Mouse (Mus musculus): ENCODE data around the gene Ccdc38. TPM values are rescaled to one million over a fixed set of nuclear protein-coding genes. Genes with fewer than 3 reads are reported as not detected.
"Not testable (repeated sequence)": the region's sequence is repeated elsewhere in the genome, so short reads cannot be mapped to it uniquely, and the experiment has no call there.

The Ccdc38 gene
- polyA plus RNA-seq, 1 experiment from 2014 or later: 0.34 TPM

GRCm38 (mm10) chr10:93541585-93541984 lies 1.2 kb downstream of the Ccdc38 start:
- Histone ChIP-seq H3K27ac (replicated peaks; ENCODE audit: low read depth, low read length) (no peak overlapping the region), H3K4me3 (replicated peaks; ENCODE audit: low read depth, low read length) (no peak overlapping the region), H3K27me3 (ENCODE audit: control insufficient read depth, insufficient read depth, low read length) (peaks cover 3% of the 10 kb centered on the region; the same call in 1 of the 2 replicates), H3K4me1 (ENCODE audit: control insufficient read depth, insufficient read depth, low read length) (0 out of 2 replicates have a peak, but pooled peaks cover 6% of the 10 kb centered on the region), H3K9ac (replicated peaks; ENCODE audit: low read length) (no peak overlapping the region), H3K9me3 (ENCODE audit: control insufficient read depth, low read length) (no peaks in the 10 kb centered on the region), H3K36me3 (ENCODE audit: control insufficient read depth, insufficient read depth, low read length) (no peaks in the 10 kb centered on the region), H3K4me2 (ENCODE audit: low read length) (no peak overlapping the region)
- ATAC-seq (ENCODE audit: low FRiP score, low TSS enrichment): no peak
- WGBS: 90% methylated on average over 1 of the region's 1 CpGs
- no peak for DNase-seq

GRCm38 (mm10) chr10:93542356-93542755 lies 1.9 kb downstream of the Ccdc38 start:
- peak; percentile 9 for DNase-seq
- H3K9me3 ChIP-seq (ENCODE audit: control insufficient read depth, low read length): no peaks in the 10 kb centered on the region
- 14% methylated on average over 4 of the region's 4 CpGs for WGBS
- no peak overlapping the region for H3K9ac ChIP-seq (replicated peaks; ENCODE audit: low read length)
- no peak overlapping the region for H3K27ac ChIP-seq (replicated peaks; ENCODE audit: low read depth, low read length)
- H3K27me3 ChIP-seq (ENCODE audit: control insufficient read depth, insufficient read depth, low read length): peaks cover 3% of the 10 kb centered on the region; the same call in 1 of the 2 replicates
- no peak overlapping the region for H3K4me2 ChIP-seq (ENCODE audit: low read length)
- H3K36me3 ChIP-seq (ENCODE audit: control insufficient read depth, insufficient read depth, low read length): no peaks in the 10 kb centered on the region
- no peak overlapping the region for H3K4me3 ChIP-seq (replicated peaks; ENCODE audit: low read depth, low read length)
- 0 out of 2 replicates have a peak, but pooled peaks cover 6% of the 10 kb centered on the region for H3K4me1 ChIP-seq (ENCODE audit: control insufficient read depth, insufficient read depth, low read length)
- ATAC-seq (ENCODE audit: low FRiP score, low TSS enrichment): no peak

- no peaks in the 10 kb centered on the region for H3K9me3 ChIP-seq (ENCODE audit: control insufficient read depth, low read length)
- no peak for DNase-seq
- ATAC-seq (ENCODE audit: low FRiP score, low TSS enrichment): no peak
- H3K36me3 ChIP-seq (ENCODE audit: control insufficient read depth, insufficient read depth, low read length): no peaks in the 10 kb centered on the region
- H3K27me3 ChIP-seq (ENCODE audit: control insufficient read depth, insufficient read depth, low read length): peaks cover 3% of the 10 kb centered on the region; the same call in 1 of the 2 replicates
- H3K9ac ChIP-seq (replicated peaks; ENCODE audit: low read length): no peak overlapping the region
- no peak overlapping the region for H3K4me2 ChIP-seq (ENCODE audit: low read length)
- H3K4me3 ChIP-seq (replicated peaks; ENCODE audit: low read depth, low read length): no peak overlapping the region
- no peak overlapping the region for H3K27ac ChIP-seq (replicated peaks; ENCODE audit: low read depth, low read length)
- 60% methylated on average over 6 of the region's 6 CpGs for WGBS
- H3K4me1 ChIP-seq (ENCODE audit: control insufficient read depth, insufficient read depth, low read length): 0 out of 2 replicates have a peak, but pooled peaks cover 6% of the 10 kb centered on the region
Observed at GRCm38 (mm10) chr10:93543176-93543575, 2.7 kb downstream of the Ccdc38 start.

GRCm38 (mm10) chr10:93544172-93544571 lies 3.7 kb downstream of the Ccdc38 start:
- 86% methylated on average over 5 of the region's 5 CpGs for WGBS

GRCm38 (mm10) chr10:93547741-93548270 lies 7.4 kb downstream of the Ccdc38 start:
- ATAC-seq (ENCODE audit: low FRiP score, low TSS enrichment): no peak
- no peaks in the 10 kb centered on the region for H3K27me3 ChIP-seq (ENCODE audit: control insufficient read depth, insufficient read depth, low read length)
- no peak for DNase-seq
- no peak overlapping the region for H3K27ac ChIP-seq (replicated peaks; ENCODE audit: low read depth, low read length)
- WGBS: 86% methylated on average over 4 of the region's 4 CpGs
- H3K4me2 ChIP-seq (ENCODE audit: low read length): no peak overlapping the region
- no peak overlapping the region for H3K9ac ChIP-seq (replicated peaks; ENCODE audit: low read length)
- no peak overlapping the region for H3K4me3 ChIP-seq (replicated peaks; ENCODE audit: low read depth, low read length)
- H3K4me1 ChIP-seq (ENCODE audit: control insufficient read depth, insufficient read depth, low read length): no peaks in the 10 kb centered on the region
- no peaks in the 10 kb centered on the region for H3K36me3 ChIP-seq (ENCODE audit: control insufficient read depth, insufficient read depth, low read length)
- H3K9me3 ChIP-seq (ENCODE audit: control insufficient read depth, low read length): no peaks in the 10 kb centered on the region

More at GRCm38 (mm10) chr10:93544172-93544571, 3.7 kb downstream of the Ccdc38 start:
- Histone ChIP-seq H3K27ac (replicated peaks; ENCODE audit: low read depth, low read length) (no peak overlapping the region), H3K9ac (replicated peaks; ENCODE audit: low read length) (no peak overlapping the region), H3K4me1 (ENCODE audit: control insufficient read depth, insufficient read depth, low read length) (0 out of 2 replicates have a peak, but pooled peaks cover 6% of the 10 kb centered on the region), H3K4me3 (replicated peaks; ENCODE audit: low read depth, low read length) (no peak overlapping the region), H3K4me2 (ENCODE audit: low read length) (no peak overlapping the region), H3K36me3 (ENCODE audit: control insufficient read depth, insufficient read depth, low read length) (no peaks in the 10 kb centered on the region), H3K27me3 (ENCODE audit: control insufficient read depth, insufficient read depth, low read length) (peaks cover 3% of the 10 kb centered on the region; the same call in 1 of the 2 replicates), H3K9me3 (ENCODE audit: control insufficient read depth, low read length) (no peaks in the 10 kb centered on the region)
- DNase-seq (no peak), ATAC-seq (ENCODE audit: low FRiP score, low TSS enrichment) (no peak)

- H3K27ac ChIP-seq (replicated peaks; ENCODE audit: low read depth, low read length): no peak overlapping the region
- H3K9me3 ChIP-seq (ENCODE audit: control insufficient read depth, low read length): no peaks in the 10 kb centered on the region
- no peak overlapping the region for H3K9ac ChIP-seq (replicated peaks; ENCODE audit: low read length)
- DNase-seq: peak; percentile 89
- ATAC-seq (ENCODE audit: low FRiP score, low TSS enrichment): no peak
- no peaks in the 10 kb centered on the region for H3K27me3 ChIP-seq (ENCODE audit: control insufficient read depth, insufficient read depth, low read length)
- no peak overlapping the region for H3K4me3 ChIP-seq (replicated peaks; ENCODE audit: low read depth, low read length)
- H3K4me2 ChIP-seq (ENCODE audit: low read length): no peak overlapping the region
- no peaks in the 10 kb centered on the region for H3K4me1 ChIP-seq (ENCODE audit: control insufficient read depth, insufficient read depth, low read length)
- WGBS: 15% methylated on average over 7 of the region's 7 CpGs
- no peaks in the 10 kb centered on the region for H3K36me3 ChIP-seq (ENCODE audit: control insufficient read depth, insufficient read depth, low read length)
Observed at GRCm38 (mm10) chr10:93548991-93549390, 8.6 kb downstream of the Ccdc38 start.

GRCm38 (mm10) chr10:93549821-93550220 lies 9.4 kb downstream of the Ccdc38 start:
- no peaks in the 10 kb centered on the region for H3K36me3 ChIP-seq (ENCODE audit: control insufficient read depth, insufficient read depth, low read length)
- H3K4me2 ChIP-seq (ENCODE audit: low read length): no peak overlapping the region
- no peak overlapping the region for H3K9ac ChIP-seq (replicated peaks; ENCODE audit: low read length)
- no peak for ATAC-seq (ENCODE audit: low FRiP score, low TSS enrichment)
- H3K4me3 ChIP-seq (replicated peaks; ENCODE audit: low read depth, low read length): no peak overlapping the region
- H3K27me3 ChIP-seq (ENCODE audit: control insufficient read depth, insufficient read depth, low read length): no peaks in the 10 kb centered on the region
- 83% methylated on average over 10 of the region's 10 CpGs for WGBS
- DNase-seq: no peak
- no peaks in the 10 kb centered on the region for H3K9me3 ChIP-seq (ENCODE audit: control insufficient read depth, low read length)
- H3K4me1 ChIP-seq (ENCODE audit: control insufficient read depth, insufficient read depth, low read length): no peaks in the 10 kb centered on the region
- no peak overlapping the region for H3K27ac ChIP-seq (replicated peaks; ENCODE audit: low read depth, low read length)

GRCm38 (mm10) chr10:93552596-93552995 lies 12.2 kb downstream of the Ccdc38 start:
- WGBS: 89% methylated on average over 8 of the region's 8 CpGs
- ATAC-seq (ENCODE audit: low FRiP score, low TSS enrichment): no peak
- no peaks in the 10 kb centered on the region for H3K9me3 ChIP-seq (ENCODE audit: control insufficient read depth, low read length)
- no peak for DNase-seq
- no peak overlapping the region for H3K27ac ChIP-seq (replicated peaks; ENCODE audit: low read depth, low read length)
- no peaks in the 10 kb centered on the region for H3K36me3 ChIP-seq (ENCODE audit: control insufficient read depth, insufficient read depth, low read length)
- no peak overlapping the region for H3K9ac ChIP-seq (replicated peaks; ENCODE audit: low read length)
- H3K4me1 ChIP-seq (ENCODE audit: control insufficient read depth, insufficient read depth, low read length): no peaks in the 10 kb centered on the region
- no peak overlapping the region for H3K4me2 ChIP-seq (ENCODE audit: low read length)
- H3K27me3 ChIP-seq (ENCODE audit: control insufficient read depth, insufficient read depth, low read length): no peaks in the 10 kb centered on the region
- no peak overlapping the region for H3K4me3 ChIP-seq (replicated peaks; ENCODE audit: low read depth, low read length)

- H3K4me3 ChIP-seq (replicated peaks; ENCODE audit: low read depth, low read length); H3K4me1 ChIP-seq (ENCODE audit: control insufficient read depth, insufficient read depth, low read length); H3K9me3 ChIP-seq (ENCODE audit: control insufficient read depth, low read length); H3K9ac ChIP-seq (replicated peaks; ENCODE audit: low read length); ATAC-seq (ENCODE audit: low FRiP score, low TSS enrichment); H3K27me3 ChIP-seq (ENCODE audit: control insufficient read depth, insufficient read depth, low read length); DNase-seq; H3K27ac ChIP-seq (replicated peaks; ENCODE audit: low read depth, low read length); H3K4me2 ChIP-seq (ENCODE audit: low read length); H3K36me3 ChIP-seq (ENCODE audit: control insufficient read depth, insufficient read depth, low read length): not testable (repeated sequence)
- WGBS: 79% methylated on average over 2 of the region's 2 CpGs
Observed at GRCm38 (mm10) chr10:93557971-93558370, 17.5 kb downstream of the Ccdc38 start.
